Mouse (Mus musculus) hindbrain, embryonic 11.5 days (tissue): ENCODE data around the gene Matk. TPM values are rescaled to one million over a fixed set of nuclear protein-coding genes. Genes with fewer than 3 reads are reported as not detected.

Experiments
- ATAC-seq: fragments of 200-750 bp; cut with Nextera tagmentation; 2 replicates; pipeline ENCODE4 v1.8.0; 2017; ENCODE audit warnings: mild to moderate bottlenecking, moderate TSS enrichment, moderate library complexity; ENCODE audit not compliant: low FRiP score
- DNase-seq: peaks from one replicate; pipeline ENCODE4 v3.0.0-alpha.2; 2015; ENCODE audit warnings: low spot score
- H3K27ac ChIP-seq: fragments of 300-500 bp; sonication (generic); 2 replicates; pipeline ENCODE4 v1.5.1; 2014; ENCODE audit warnings: mild to moderate bottlenecking, low read depth, low read length
- H3K27me3 ChIP-seq: fragments of 300-500 bp; sonication (generic); 2 replicates; pipeline ENCODE4 v1.6.1; 2014; ENCODE audit warnings: mild to moderate bottlenecking, low read length, moderate library complexity, mixed read lengths; ENCODE audit not compliant: control insufficient read depth, insufficient read depth
- H3K36me3 ChIP-seq: fragments of 300-500 bp; sonication (generic); 2 replicates; pipeline ENCODE4 v1.6.1; 2014; ENCODE audit warnings: mild to moderate bottlenecking, low read length, moderate library complexity, mixed read lengths; ENCODE audit not compliant: control insufficient read depth, insufficient read depth
- H3K4me1 ChIP-seq: fragments of 300-500 bp; sonication (generic); replicated peaks from 2 replicates; pipeline ENCODE4 v1.6.1; 2014; ENCODE audit warnings: low read length, mixed read lengths; ENCODE audit not compliant: control insufficient read depth, insufficient read depth
- H3K4me2 ChIP-seq: fragments of 300-500 bp; sonication (generic); replicated peaks from 2 replicates; pipeline ENCODE4 v1.6.1; 2014; ENCODE audit warnings: mild to moderate bottlenecking, low read depth, low read length
- H3K4me3 ChIP-seq: fragments of 300-500 bp; sonication (generic); 2 replicates; pipeline ENCODE4 v1.5.1; 2014; ENCODE audit warnings: low read depth, low read length
- H3K9ac ChIP-seq: fragments of 300-500 bp; sonication (generic); 2 replicates; pipeline ENCODE4 v1.6.1; 2014; ENCODE audit warnings: low read depth, low read length
- H3K9me3 ChIP-seq: fragments of 300-500 bp; sonication (generic); 2 replicates; pipeline ENCODE4 v1.6.1; 2016; ENCODE audit warnings: low read length; ENCODE audit not compliant: control insufficient read depth
- WGBS: fragments of 180-500 bp; shearing (Covaris S2); extraction: QIAGEN DNeasy Blood & Tissue Kit; methylation state at CpG from one replicate; pipeline ENCODE4 v1.1.7; 2014; 5-methylcytosine and 5-hydroxymethylcytosine counted together
- polyA plus RNA-seq: library from polyadenylated mRNA; unstranded; fragments of >200 nt; fragmentation: Nextera tagmentation; extraction: Ambion mirVana; gene quantifications from 2 replicates; pipeline ENCODE4 v1.2.1, GENCODE M21; 2014

Gene Matk
- polyA plus RNA-seq, 1 experiment from 2014 or later: 3.1 TPM

DNA sequence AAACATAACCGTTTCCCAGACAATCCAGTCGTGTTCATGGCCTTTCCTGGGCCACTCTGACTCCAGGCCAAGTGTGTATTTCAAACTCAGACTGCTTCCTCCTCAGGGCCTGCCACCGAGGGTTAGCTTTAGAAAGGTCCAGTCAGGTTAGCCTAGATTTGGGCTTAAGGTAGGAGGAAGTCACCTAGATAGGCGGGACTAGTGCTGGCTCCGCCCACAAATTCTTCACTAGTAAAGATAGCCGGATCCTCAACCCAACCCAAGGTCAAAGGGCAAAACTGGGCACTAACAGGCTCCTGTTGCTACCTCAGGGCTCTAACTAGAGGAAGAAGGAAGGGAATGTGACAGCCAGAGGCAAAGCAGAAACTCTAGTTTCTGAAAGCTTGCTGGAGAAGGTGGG lies 33.9 kb downstream of the Matk start:
- Histone ChIP-seq H3K4me3 (no peak overlapping the region), H3K27ac (no peak overlapping the region), H3K4me2 (no peak overlapping the region), H3K36me3 (no peaks in the 10 kb centered on the region), H3K27me3 (peaks cover 41% of the 10 kb centered on the region), H3K4me1 (0 out of 2 replicates have a peak, but pooled peaks cover 3% of the 10 kb centered on the region), H3K9ac (no peak overlapping the region), H3K9me3 (no peaks in the 10 kb centered on the region)
- 53% methylated on average over 6 of the region's 6 CpGs for WGBS
- DNase-seq: no peak
- no peak for ATAC-seq

DNA sequence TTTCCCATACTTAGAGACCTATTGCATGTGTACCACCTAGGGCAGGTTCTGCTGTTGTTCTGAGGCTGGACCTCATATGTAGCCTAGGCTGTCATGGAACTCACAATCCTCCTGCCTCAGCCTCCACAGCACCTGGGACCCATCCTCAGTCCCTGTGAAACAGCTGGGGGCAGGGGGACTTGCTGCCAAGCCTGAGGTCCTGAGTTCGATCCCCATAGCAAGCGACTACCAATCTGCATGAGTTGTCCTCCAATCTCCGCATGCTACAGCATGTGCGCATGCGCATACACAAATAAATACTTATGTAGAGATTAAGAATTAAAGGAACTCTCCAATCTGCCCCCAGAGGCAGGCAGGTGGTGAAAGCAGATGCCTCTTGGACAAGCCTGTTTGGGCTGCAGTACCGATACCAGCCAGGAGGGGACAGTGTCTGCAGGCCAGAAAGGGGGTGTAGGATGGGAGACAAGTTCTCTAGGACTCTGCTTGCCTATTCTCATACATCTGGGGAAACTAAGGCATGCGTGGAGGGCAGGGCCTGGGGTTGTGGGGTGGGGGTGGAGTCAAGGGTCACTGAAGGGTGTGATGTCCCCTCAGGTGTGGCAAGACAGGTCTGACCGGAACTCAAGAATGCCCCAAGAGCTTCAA lies 34.9 kb downstream of the Matk start:
- Histone ChIP-seq H3K9ac (no peak overlapping the region), H3K27ac (no peak overlapping the region), H3K9me3 (no peaks in the 10 kb centered on the region), H3K27me3 (peaks cover 44% of the 10 kb centered on the region), H3K4me2 (no peak overlapping the region), H3K4me1 (0 out of 2 replicates have a peak, but pooled peaks cover 3% of the 10 kb centered on the region), H3K36me3 (no peaks in the 10 kb centered on the region), H3K4me3 (no peak overlapping the region)
- ATAC-seq (no peak), DNase-seq (peak; percentile 67)
- 60% methylated on average over 8 of the region's 8 CpGs for WGBS

DNA sequence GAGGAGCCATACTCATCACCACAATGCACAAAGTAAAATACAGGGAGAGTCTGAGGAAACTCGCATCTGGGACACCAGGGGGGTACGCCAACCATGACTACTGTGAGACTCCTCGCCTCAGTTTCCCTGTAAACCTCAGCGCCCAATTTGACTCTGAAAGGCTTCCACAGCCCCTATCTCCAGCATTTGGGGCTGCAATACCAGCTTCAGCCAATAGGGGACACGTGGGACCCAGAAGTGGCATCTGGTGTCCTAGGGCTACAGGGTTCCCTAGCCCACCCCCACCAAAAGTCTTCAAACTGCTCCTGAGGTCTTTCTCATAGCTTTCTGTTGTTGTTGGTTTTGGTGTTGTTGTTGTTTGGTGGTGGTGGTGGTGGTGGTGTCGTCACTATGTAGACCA lies 35.9 kb downstream of the Matk start:
- Histone ChIP-seq H3K27me3 (peaks cover 39% of the 10 kb centered on the region), H3K4me2 (no peak overlapping the region), H3K9ac (no peak overlapping the region), H3K36me3 (no peaks in the 10 kb centered on the region), H3K27ac (no peak overlapping the region), H3K9me3 (no peaks in the 10 kb centered on the region), H3K4me3 (no peak overlapping the region), H3K4me1 (0 out of 2 replicates have a peak, but pooled peaks cover 3% of the 10 kb centered on the region)
- WGBS: 39% methylated on average over 6 of the region's 6 CpGs
- ATAC-seq (no peak), DNase-seq (peak; percentile 68)

DNA sequence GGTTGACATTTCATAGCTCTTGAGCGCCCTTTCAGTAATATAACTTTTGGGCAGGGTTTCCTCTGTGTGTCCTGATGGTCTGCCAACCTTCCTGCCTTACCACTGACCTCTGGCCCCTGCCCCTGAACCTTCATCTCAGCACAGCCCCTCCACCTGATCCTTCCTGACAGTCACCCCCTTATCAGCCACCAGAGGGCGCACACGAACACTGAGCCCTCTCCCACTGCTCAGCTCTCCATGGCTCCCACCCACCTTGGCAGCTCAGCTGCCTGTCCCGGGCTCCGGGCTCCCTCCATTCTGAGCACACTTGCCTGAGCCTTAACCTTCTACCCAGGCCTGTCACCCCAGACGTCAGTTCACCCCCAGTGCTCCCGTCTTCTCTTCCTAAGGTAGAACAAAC lies 36.5 kb downstream of the Matk start:
- Histone ChIP-seq H3K4me1 (peaks cover 6% of the 10 kb centered on the region; the same call in 1 of the 2 replicates), H3K36me3 (no peaks in the 10 kb centered on the region), H3K4me2 (no peak overlapping the region), H3K9me3 (no peaks in the 10 kb centered on the region), H3K9ac (no peak overlapping the region), H3K27me3 (peaks cover 32% of the 10 kb centered on the region), H3K27ac (no peak overlapping the region), H3K4me3 (no peak overlapping the region)
- DNase-seq: peak; percentile 81
- WGBS: 2% methylated on average over 7 of the region's 7 CpGs
- no peak for ATAC-seq

DNA sequence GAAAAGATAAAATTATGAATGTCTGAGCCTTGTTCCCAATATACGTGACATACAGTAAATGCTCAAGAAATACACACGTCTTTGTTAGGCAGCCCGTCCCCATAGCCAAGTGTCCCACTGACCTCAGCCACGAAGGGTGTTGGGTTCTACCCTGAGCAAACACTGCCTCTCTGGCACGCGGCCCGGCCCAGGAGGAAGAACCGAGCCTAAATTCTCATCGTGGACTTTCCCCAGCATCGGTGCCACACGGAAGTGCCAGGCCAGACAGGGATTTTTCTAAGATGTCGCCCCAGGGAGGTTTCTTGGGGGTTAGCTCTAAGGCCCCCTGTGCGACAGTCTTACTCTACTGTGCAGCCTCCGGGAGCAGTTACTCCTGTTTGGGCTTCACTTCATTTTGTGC lies 37.1 kb downstream of the Matk start:
- Histone ChIP-seq H3K27ac (no peak overlapping the region), H3K4me3 (no peak overlapping the region), H3K4me1 (peaks cover 10% of the 10 kb centered on the region; the same call in 1 of the 2 replicates), H3K36me3 (no peaks in the 10 kb centered on the region), H3K9me3 (no peaks in the 10 kb centered on the region), H3K4me2 (no peak overlapping the region), H3K27me3 (peaks cover 27% of the 10 kb centered on the region), H3K9ac (no peak overlapping the region)
- WGBS: 65% methylated on average over 14 of the region's 14 CpGs
- DNase-seq: no peak
- ATAC-seq: no peak

DNA sequence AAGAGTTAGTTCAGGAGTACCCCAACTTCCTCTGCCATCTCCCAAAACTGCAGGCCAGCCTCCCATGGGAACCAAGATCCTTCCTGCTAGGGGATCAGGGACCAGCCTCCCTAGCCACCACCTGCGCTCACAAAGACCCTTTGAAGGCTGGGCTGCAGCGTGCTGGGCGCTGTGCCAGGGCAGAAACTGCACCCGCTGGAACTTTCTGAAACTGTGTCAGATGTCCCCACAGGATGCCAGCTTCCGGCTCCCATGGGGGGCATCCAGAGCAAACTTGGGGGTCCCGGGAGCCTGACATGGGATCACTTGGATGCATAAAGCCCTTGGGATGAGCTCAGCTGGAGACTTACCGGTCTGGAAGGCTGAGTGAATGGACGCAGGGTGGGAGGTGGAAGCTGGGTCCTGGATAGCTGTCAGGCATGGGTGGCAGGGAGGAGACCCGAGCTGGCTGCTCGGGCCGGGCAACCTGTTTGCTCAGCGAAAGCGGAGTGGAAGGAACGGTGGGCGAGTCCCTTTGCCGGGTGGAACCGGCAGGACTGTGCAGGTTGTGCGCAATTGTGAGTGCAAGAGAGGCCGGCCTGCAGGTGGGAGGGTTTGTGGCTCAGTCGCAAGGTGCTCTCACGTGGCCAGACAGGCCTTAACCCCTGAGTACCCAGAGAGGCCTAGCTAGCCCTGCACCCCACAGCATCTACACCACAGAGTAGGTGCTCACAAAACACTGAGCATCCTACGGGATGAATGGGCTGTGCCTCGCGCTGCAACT lies 38.1 kb downstream of the Matk start:
- no peak overlapping the region for H3K27ac ChIP-seq
- H3K36me3 ChIP-seq: no peaks in the 10 kb centered on the region
- peaks cover 21% of the 10 kb centered on the region for H3K27me3 ChIP-seq
- DNase-seq (no peak), ATAC-seq (no peak)
- WGBS: 13% methylated on average over 24 of the region's 24 CpGs
- peaks cover 9% of the 10 kb centered on the region; the same call in 1 of the 2 replicates for H3K4me1 ChIP-seq
- H3K9me3 ChIP-seq: no peaks in the 10 kb centered on the region
- no peak overlapping the region for H3K9ac ChIP-seq
- no peak overlapping the region for H3K4me3 ChIP-seq
- H3K4me2 ChIP-seq: no peak overlapping the region

DNA sequence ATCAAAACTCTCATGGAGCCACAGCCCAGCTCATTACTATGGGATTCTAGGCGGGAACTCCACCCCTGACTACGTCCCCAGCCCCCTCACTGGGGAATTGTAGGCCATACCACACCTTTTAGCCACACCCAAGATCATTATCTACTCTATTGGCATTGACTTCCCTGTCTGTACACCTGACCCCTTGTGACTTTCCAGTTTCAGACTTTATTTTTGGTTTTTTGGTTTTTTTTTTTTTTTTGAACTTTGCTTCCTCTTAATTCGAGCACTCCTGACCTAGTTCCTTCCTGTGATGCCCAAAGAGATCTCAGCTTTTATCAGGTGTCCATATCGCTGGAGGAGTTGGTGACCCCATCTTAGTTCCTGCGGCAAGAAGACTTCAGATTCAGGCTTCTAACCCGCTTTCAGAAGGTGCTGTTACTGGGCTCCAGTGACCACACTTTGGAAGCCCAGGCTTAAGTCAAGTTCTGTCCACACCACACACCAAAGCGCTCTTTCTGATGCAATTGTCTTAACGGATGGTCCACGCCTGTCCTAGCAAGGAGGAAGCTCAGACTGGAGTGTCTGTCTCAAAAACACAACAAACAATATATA lies 38.9 kb downstream of the Matk start, which contains the start of gene Tjp3:
Tjp3 (minus strand) TSS at position 71 of the 594 bp plus-strand sequence.
- Histone ChIP-seq H3K9ac (no peak within 1 kb of the TSS), H3K9me3 (no peaks in the 10 kb centered on the region), H3K27ac (no peak within 1 kb of the TSS), H3K27me3 (peaks cover 21% of the 10 kb centered on the region), H3K4me1 (peaks cover 7% of the 10 kb centered on the region; the same call in 1 of the 2 replicates), H3K4me2 (no peak within 1 kb of the TSS), H3K4me3 (no peak within 1 kb of the TSS; the same call in 1 of the 2 replicates), H3K36me3 (no peaks in the 10 kb centered on the region)
- ATAC-seq: no peak
- DNase-seq: no peak
- WGBS: 75% methylated on average over 9 of the region's 9 CpGs

DNA sequence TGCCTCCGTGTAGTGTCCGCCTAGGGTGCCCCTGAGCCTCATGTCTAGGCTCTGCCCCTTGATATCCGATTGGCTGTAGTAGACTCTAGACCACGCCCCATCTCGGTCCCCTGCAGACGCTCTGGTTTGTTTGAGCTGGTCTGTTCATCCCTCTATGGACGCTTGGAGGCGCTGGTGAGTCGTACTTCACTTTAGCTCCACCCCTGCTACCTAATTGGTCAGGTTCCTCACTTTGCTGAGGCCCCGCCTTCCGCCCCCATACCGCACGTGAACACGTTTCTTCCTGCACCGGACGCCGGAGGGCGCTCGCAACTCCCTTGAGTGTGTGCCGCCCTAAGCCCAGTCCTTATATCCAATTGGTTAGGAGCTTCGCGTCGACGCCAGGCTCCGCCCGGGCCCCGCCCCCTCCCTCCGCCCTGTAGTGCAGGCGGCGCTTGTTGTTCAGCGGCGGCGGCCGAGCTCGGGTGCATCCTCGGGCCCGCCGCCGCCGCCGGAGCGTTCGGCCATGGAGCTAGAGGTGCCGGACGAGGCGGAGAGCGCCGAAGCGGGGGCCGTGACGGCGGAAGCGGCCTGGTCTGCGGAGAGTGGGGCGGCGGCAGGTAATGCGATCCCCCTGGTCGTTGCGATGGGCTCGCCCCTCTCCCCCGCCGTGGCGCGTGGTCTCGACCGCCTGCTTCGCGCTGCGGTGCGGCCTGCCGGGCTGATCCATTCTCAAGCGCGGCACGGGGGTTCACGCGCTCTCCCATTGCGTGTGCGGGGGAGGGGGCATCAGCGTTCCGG lies 40.0 kb downstream of the Matk start, which contains the start of gene Pip5k1c:
Pip5k1c (plus strand) TSS at position 410 of the 780 bp plus-strand sequence.
- no peaks in the 10 kb centered on the region for H3K9me3 ChIP-seq
- peak within 1 kb of the TSS; percentile 89 for H3K4me2 ChIP-seq
- under 1% methylated on average over 63 of the region's 80 CpGs for WGBS
- DNase-seq (peak; percentile 100), ATAC-seq (peak; percentile 94)
- no peaks in the 10 kb centered on the region for H3K36me3 ChIP-seq
- peak within 1 kb of the TSS; percentile 83 for H3K4me3 ChIP-seq
- H3K9ac ChIP-seq: peak within 1 kb of the TSS; percentile 87
- H3K27ac ChIP-seq: peak within 1 kb of the TSS; percentile 88
- H3K27me3 ChIP-seq: peaks cover 19% of the 10 kb centered on the region
- peaks cover 7% of the 10 kb centered on the region; the same call in 1 of the 2 replicates for H3K4me1 ChIP-seq
